Mouse (Mus musculus): ENCODE data around the gene Plxnb3.
"Not testable (repeated sequence)": the region's sequence is repeated elsewhere in the genome, so short reads cannot be mapped to it uniquely, and the experiment has no call there.

Gene Plxnb3

GRCm38 (mm10) chrX:73756334-73757140 is at the start of gene Plxnb3:
Gene Plxnb3, plus strand, starts transcription at chrX:73757090.
- in situ Hi-C loops (cut with MboI; ENCODE audit: unreplicated experiment in 2 of 2), result no loop called here

- in situ Hi-C loops (cut with MboI; ENCODE audit: unreplicated experiment in 2 of 2), result loop anchor here (5.0 to 25.0 kb wide), 5 partner anchors 59 to 1697 kb away; partner anchors contain the start of genes Brcc3 (in 1 of the 2), Cmc4 (in 1 of the 2), Mtcp1 (in 1 of the 2) and Srpk3 (in 1 of the 2)
Observed at GRCm38 (mm10) chrX:73715476-73716108, 41.3 kb upstream of the Plxnb3 start.

GRCm38 (mm10) chrX:73716109-73716661 is 40.7 kb upstream of the Plxnb3 start, which contains the start of the genes Bcap31 and Abcd1:
Gene Bcap31, minus strand, starts transcription at chrX:73716175.
Gene Abcd1, plus strand, starts transcription at chrX:73716597.
- in situ Hi-C loops (cut with MboI; ENCODE audit: unreplicated experiment in 2 of 2), result loop anchor here (5.0 to 25.0 kb wide), 5 partner anchors 59 to 1696 kb away; partner anchors contain the start of genes Brcc3 (in 1 of the 2), Cmc4 (in 1 of the 2), Mtcp1 (in 1 of the 2) and Srpk3 (in 1 of the 2)

GRCm38 (mm10) chrX:73716709-73717545 is 40.0 kb upstream of the Plxnb3 start:
- in situ Hi-C loops (cut with MboI; ENCODE audit: unreplicated experiment in 2 of 2), result loop anchor here (5.0 to 25.0 kb wide), 5 partner anchors 58 to 1695 kb away; partner anchors contain the start of genes Brcc3 (in 1 of the 2), Cmc4 (in 1 of the 2), Mtcp1 (in 1 of the 2) and Srpk3 (in 1 of the 2)

GRCm38 (mm10) chrX:73717667-73718066 is 39.2 kb upstream of the Plxnb3 start:
- in situ Hi-C loops (cut with MboI; ENCODE audit: unreplicated experiment in 2 of 2), result loop anchor here (5.0 to 25.0 kb wide), 5 partner anchors 57 to 1695 kb away; partner anchors contain the start of genes Brcc3 (in 1 of the 2), Cmc4 (in 1 of the 2), Mtcp1 (in 1 of the 2) and Srpk3 (in 1 of the 2)

- in situ Hi-C loops (cut with MboI; ENCODE audit: unreplicated experiment in 2 of 2), result loop anchor here (5.0 to 25.0 kb wide), 5 partner anchors 57 to 1694 kb away; partner anchors contain the start of genes Brcc3 (in 1 of the 2), Cmc4 (in 1 of the 2), Mtcp1 (in 1 of the 2) and Srpk3 (in 1 of the 2)
Observed at GRCm38 (mm10) chrX:73718271-73718670, 38.6 kb upstream of the Plxnb3 start.

GRCm38 (mm10) chrX:73718686-73719362 is 38.1 kb upstream of the Plxnb3 start:
- in situ Hi-C loops (cut with MboI; ENCODE audit: unreplicated experiment in 2 of 2), result loop anchor here (5.0 to 25.0 kb wide), 5 partner anchors 56 to 1693 kb away; partner anchors contain the start of genes Brcc3 (in 1 of the 2), Cmc4 (in 1 of the 2), Mtcp1 (in 1 of the 2) and Srpk3 (in 1 of the 2)

- in situ Hi-C loops (cut with MboI; ENCODE audit: unreplicated experiment in 2 of 2), result no loop called here
Observed at GRCm38 (mm10) chrX:73730908-73731307, 26.0 kb upstream of the Plxnb3 start.

GRCm38 (mm10) chrX:73738155-73738554 is 18.7 kb upstream of the Plxnb3 start:
- in situ Hi-C loops (cut with MboI; ENCODE audit: unreplicated experiment in 2 of 2), result no loop called here

GRCm38 (mm10) chrX:73739151-73739550 is 17.7 kb upstream of the Plxnb3 start:
- in situ Hi-C loops (cut with MboI; ENCODE audit: unreplicated experiment in 2 of 2), result no loop called here

- in situ Hi-C loops (cut with MboI; ENCODE audit: unreplicated experiment in 2 of 2), result not testable (repeated sequence)
Observed at GRCm38 (mm10) chrX:73739841-73740240, 17.0 kb upstream of the Plxnb3 start.

GRCm38 (mm10) chrX:73744774-73745481 is 12.0 kb upstream of the Plxnb3 start:
- in situ Hi-C loops (cut with MboI; ENCODE audit: unreplicated experiment in 2 of 2), result no loop called here

GRCm38 (mm10) chrX:73748977-73749376 is 7.9 kb upstream of the Plxnb3 start:
- in situ Hi-C loops (cut with MboI; ENCODE audit: unreplicated experiment in 2 of 2), result no loop called here

- in situ Hi-C loops (cut with MboI; ENCODE audit: unreplicated experiment in 2 of 2), result no loop called here
Observed at GRCm38 (mm10) chrX:73758611-73759290, 1.9 kb downstream of the Plxnb3 start.

- in situ Hi-C loops (cut with MboI; ENCODE audit: unreplicated experiment in 2 of 2), result no loop called here
Observed at GRCm38 (mm10) chrX:73765311-73765710, 8.4 kb downstream of the Plxnb3 start.

GRCm38 (mm10) chrX:73767267-73767666 is 10.4 kb downstream of the Plxnb3 start:
- in situ Hi-C loops (cut with MboI; ENCODE audit: unreplicated experiment in 2 of 2), result no loop called here

- in situ Hi-C loops (cut with MboI; ENCODE audit: unreplicated experiment in 2 of 2), result loop anchor here in 1 of 2 experiments (10.0 kb wide), 1 partner anchor 59 kb away; the partner anchor contains the start of genes Abcd1 and Bcap31
Observed at GRCm38 (mm10) chrX:73774168-73774760, 17.4 kb downstream of the Plxnb3 start, which contains the start of gene Srpk3. Gene Srpk3, plus strand, starts transcription at chrX:73774405.
